16 mouse cellular contexts compared by ENCODE assay signal in genomic region chr10:18008118-18008517, GRCm38 (mm10).
"Had no signal": no experiment of that assay in that cellular context is flagged by ENCODE, and none has a peak within 500 bp of the region (broad histone marks: within the 10 kb centered on the region; RNA-seq: fewer than 3 reads in every experiment).

No protein-coding gene starts in this region.

- H3K9me3 ChIP-seq: liver, embryonic 13.5 days had no signal

- H3K4me3 ChIP-seq: left cerebral cortex, adult 2 months; liver, embryonic 13.5 days had no signal

- H3K27me3 ChIP-seq: liver, embryonic 13.5 days had no signal

- DNase-seq: kidney, adult 8-10 months; kidney, postnatal 36 days; layer of hippocampus, postnatal 36 days; liver, embryonic 13.5 days; lung, adult 2 months; lung, postnatal 14 days; lung, postnatal 4 days; midbrain, embryonic 14.5 days; retina, postnatal 1 day; right cerebral cortex, postnatal 14 days; right cerebral cortex, postnatal 4 days; thymus, postnatal 25 days had no signal

- H3K4me1 ChIP-seq: liver, embryonic 13.5 days had no signal

- H3K27ac ChIP-seq: kidney, postnatal 0 days; liver, embryonic 13.5 days; stomach, postnatal 0 days had no signal

- H3K4me2 ChIP-seq: liver, embryonic 13.5 days; midbrain, embryonic 11.5 days had no signal

- H3K9ac ChIP-seq: liver, embryonic 13.5 days had no signal
